Comparison of ENCODE assay signal across 8 mouse cellular contexts in genomic region chr15:85645396-85645795, GRCm38 (mm10).
A peak's percentile ranks its signal among the peaks of the same experiment; 100 is the strongest.
DNase-seq lines count a peak whose midpoint lies in the region; ATAC-seq and TF ChIP-seq lines count a peak whose summit lies in the region.

No protein-coding gene starts in this region.

- H3K4me2 ChIP-seq in intestine, postnatal 0 days (replicated peaks; ENCODE audit: low read depth): peak overlapping the region; percentile 79
- peak overlapping the region; percentile 87 for H3K4me2 ChIP-seq in lung, embryonic 15.5 days

- ATAC-seq in intestine, postnatal 0 days: no peak
- ATAC-seq in lung, embryonic 15.5 days (ENCODE audit: borderline replicate concordance, extremely low read depth, low FRiP score, low TSS enrichment): no peak

- H3K9me3 ChIP-seq in intestine, postnatal 0 days (ENCODE audit: control insufficient read depth): no peaks in the 10 kb centered on the region
- no peaks in the 10 kb centered on the region for H3K9me3 ChIP-seq in lung, embryonic 15.5 days

- peak; percentile 98 for DNase-seq in fat pad, adult 2 months (ENCODE audit: extremely low read depth, low read depth, low spot score)
- DNase-seq in yolk sac, embryonic 10.5 days (ENCODE audit: low spot score): no peak
- no peak for DNase-seq in right cerebral cortex, adult 18-20 months
- no peak for DNase-seq in embryo, embryonic 10 days (ENCODE audit: low spot score)
- DNase-seq in layer of hippocampus, postnatal 14 days (ENCODE audit: low spot score in 2 of 2): no peak

- 0 out of 2 replicates have a peak, but pooled peaks cover 11% of the 10 kb centered on the region for H3K27me3 ChIP-seq in intestine, postnatal 0 days (replicated peaks; ENCODE audit: control insufficient read depth, insufficient read depth, low read length)
- H3K27me3 ChIP-seq in lung, embryonic 15.5 days: no peaks in the 10 kb centered on the region

- no peak for TF ChIP-seq CTCF in cortical plate, adult 2 months (IDR thresholded peaks at IDR 0.05; ENCODE audit: extremely low read depth, insufficient read depth, low read length)
- TF ChIP-seq CTCF in intestine, postnatal 0 days (IDR thresholded peaks at IDR 0.05; ENCODE audit: low read depth): no peak

- TF ChIP-seq POLR2A in cortical plate, adult 2 months (IDR thresholded peaks at IDR 0.05; ENCODE audit: extremely low read depth, insufficient read depth, low read length): no peak

- H3K36me3 ChIP-seq in intestine, postnatal 0 days (ENCODE audit: control insufficient read depth, insufficient read depth): no peaks in the 10 kb centered on the region
- H3K36me3 ChIP-seq in lung, embryonic 15.5 days: no peaks in the 10 kb centered on the region

- peak overlapping the region; percentile 1; the same call in 1 of the 2 replicates for H3K27ac ChIP-seq in cortical plate, adult 2 months (ENCODE audit: insufficient read depth, low read length)
- peak overlapping the region; percentile 73; the same call in 1 of the 2 replicates for H3K27ac ChIP-seq in intestine, postnatal 0 days (ENCODE audit: low read depth, low read length)
- H3K27ac ChIP-seq in lung, embryonic 15.5 days: peak overlapping the region; percentile 79

- 56% methylated on average over 8 of the region's 8 CpGs for WGBS in intestine, postnatal 0 days
- 44% methylated on average over 8 of the region's 8 CpGs for WGBS in lung, embryonic 15.5 days

- H3K4me1 ChIP-seq in cortical plate, adult 2 months (ENCODE audit: control insufficient read depth, insufficient read depth, low read length): no peaks in the 10 kb centered on the region
- H3K4me1 ChIP-seq in intestine, postnatal 0 days (replicated peaks; ENCODE audit: control insufficient read depth, insufficient read depth, low read length): no peaks in the 10 kb centered on the region; the same call in 1 of the 2 replicates
- H3K4me1 ChIP-seq in lung, embryonic 15.5 days: peaks cover 32% of the 10 kb centered on the region

- no peak overlapping the region for H3K9ac ChIP-seq in intestine, postnatal 0 days (ENCODE audit: low read depth, low read length)
- H3K9ac ChIP-seq in lung, embryonic 15.5 days: peak overlapping the region; percentile 88

- H3K4me3 ChIP-seq in cortical plate, adult 2 months (ENCODE audit: insufficient read depth, low read length): peak overlapping the region; percentile 30; the same call in 1 of the 2 replicates
- H3K4me3 ChIP-seq in intestine, postnatal 0 days (ENCODE audit: low read depth, low read length): peak overlapping the region; percentile 47
- peak overlapping the region; percentile 51 for H3K4me3 ChIP-seq in lung, embryonic 15.5 days

Comparison
In these comparisons a context has a peak if more than half of its experiments do, and no peak if none do; other contexts are left out.
1. H3K27ac ChIP-seq: peak in every context shown above with its lines; median percentile 79 in lung, embryonic 15.5 days; 73 in intestine, postnatal 0 days; 1 in cortical plate, adult 2 months.